Mouse (Mus musculus) megakaryocyte-erythroid progenitor cell, adult 5-6 weeks (primary cell): Measurements from ENCODE around the gene Sik3. TPM values are rescaled to one million over a fixed set of nuclear protein-coding genes. Genes with fewer than 3 reads are reported as not detected.

Source experiments
- ATAC-seq: replicated peaks from 2 replicates; pipeline ENCODE4 v1.8.0; 2016; ENCODE audit warnings: mild to moderate bottlenecking, inconsistent platforms; ENCODE audit not compliant: severe bottlenecking, poor library complexity, low FRiP score, low TSS enrichment
- total RNA-seq, 2 experiments: library from RNA; stranded (forward) in 1 of 2; stranded (reverse) in 1 of 2; fragments of 200-1000, 215-1000 nt in 1 of 2; fragments of >200 nt in 1 of 2; fragmentation: Nextera tagmentation in 1 of 2; gene quantifications; 2 replicates each; pipeline ENCODE4 v1.2.3; 2014 to 2017

Gene Sik3
- total RNA-seq, 2 experiments from 2014 or later, result 16.6 to 23.8 TPM

GRCm38 (mm10) chr9:46014251-46014681 lies 1.6 kb downstream of the Sik3 start:
- peak; percentile 35 for ATAC-seq

GRCm38 (mm10) chr9:46015081-46015551 lies 2.5 kb downstream of the Sik3 start:
- ATAC-seq, result peak; percentile 58

GRCm38 (mm10) chr9:46015831-46016230 lies 3.2 kb downstream of the Sik3 start:
- no peak for ATAC-seq

- ATAC-seq, result no peak
Measured at GRCm38 (mm10) chr9:46016417-46016816, 3.8 kb downstream of the Sik3 start.

GRCm38 (mm10) chr9:46018316-46018715 lies 5.7 kb downstream of the Sik3 start:
- ATAC-seq, result no peak

GRCm38 (mm10) chr9:46019975-46020374 lies 7.4 kb downstream of the Sik3 start:
- no peak for ATAC-seq

- no peak for ATAC-seq
Measured at GRCm38 (mm10) chr9:46023591-46023990, 11.0 kb downstream of the Sik3 start.

- ATAC-seq, result no peak
Measured at GRCm38 (mm10) chr9:46026058-46026849, 13.6 kb downstream of the Sik3 start.

- no peak for ATAC-seq
Measured at GRCm38 (mm10) chr9:46027994-46028393, 15.4 kb downstream of the Sik3 start.

GRCm38 (mm10) chr9:46029534-46029933 lies 16.9 kb downstream of the Sik3 start:
- no peak for ATAC-seq

- 0 out of 2 replicates have a peak, but pooled peaks have one; percentile 30 for ATAC-seq
Measured at GRCm38 (mm10) chr9:46030184-46030583, 17.6 kb downstream of the Sik3 start.

- ATAC-seq, result no peak
Measured at GRCm38 (mm10) chr9:46030968-46031367, 18.3 kb downstream of the Sik3 start.

GRCm38 (mm10) chr9:46032190-46032589 lies 19.6 kb downstream of the Sik3 start:
- no peak for ATAC-seq

- no peak for ATAC-seq
Measured at GRCm38 (mm10) chr9:46033058-46033457, 20.4 kb downstream of the Sik3 start.

- ATAC-seq, result no peak
Measured at GRCm38 (mm10) chr9:46033862-46034261, 21.2 kb downstream of the Sik3 start.

GRCm38 (mm10) chr9:46035290-46035871 lies 22.8 kb downstream of the Sik3 start:
- no peak for ATAC-seq

GRCm38 (mm10) chr9:46036881-46037280 lies 24.3 kb downstream of the Sik3 start:
- no peak for ATAC-seq

GRCm38 (mm10) chr9:46038786-46039185 lies 26.2 kb downstream of the Sik3 start:
- no peak for ATAC-seq

GRCm38 (mm10) chr9:46041186-46041585 lies 28.6 kb downstream of the Sik3 start:
- ATAC-seq, result no peak

- no peak for ATAC-seq
Measured at GRCm38 (mm10) chr9:46042387-46042786, 29.8 kb downstream of the Sik3 start.

- ATAC-seq, result no peak
Measured at GRCm38 (mm10) chr9:46043626-46044025, 31.0 kb downstream of the Sik3 start.
